Mouse (Mus musculus) mouse trophoblast stem cell (cell line): ENCODE measurements around the gene Med15.

Source experiments
- in situ Hi-C, 2 experiments: fragments of 300-500 bp; cut with MseI, MboI; formaldehyde crosslinking; loops; 2 replicates in 1 of 2; 3 replicates in 1 of 2; pipeline ENCODE4 v1.15.1; 2025

The Med15 gene

GRCm38 (mm10) chr16:17650711-17651110, 82.0 kb downstream of the Med15 start:
- in situ Hi-C loops, result no loop called here

DNA sequence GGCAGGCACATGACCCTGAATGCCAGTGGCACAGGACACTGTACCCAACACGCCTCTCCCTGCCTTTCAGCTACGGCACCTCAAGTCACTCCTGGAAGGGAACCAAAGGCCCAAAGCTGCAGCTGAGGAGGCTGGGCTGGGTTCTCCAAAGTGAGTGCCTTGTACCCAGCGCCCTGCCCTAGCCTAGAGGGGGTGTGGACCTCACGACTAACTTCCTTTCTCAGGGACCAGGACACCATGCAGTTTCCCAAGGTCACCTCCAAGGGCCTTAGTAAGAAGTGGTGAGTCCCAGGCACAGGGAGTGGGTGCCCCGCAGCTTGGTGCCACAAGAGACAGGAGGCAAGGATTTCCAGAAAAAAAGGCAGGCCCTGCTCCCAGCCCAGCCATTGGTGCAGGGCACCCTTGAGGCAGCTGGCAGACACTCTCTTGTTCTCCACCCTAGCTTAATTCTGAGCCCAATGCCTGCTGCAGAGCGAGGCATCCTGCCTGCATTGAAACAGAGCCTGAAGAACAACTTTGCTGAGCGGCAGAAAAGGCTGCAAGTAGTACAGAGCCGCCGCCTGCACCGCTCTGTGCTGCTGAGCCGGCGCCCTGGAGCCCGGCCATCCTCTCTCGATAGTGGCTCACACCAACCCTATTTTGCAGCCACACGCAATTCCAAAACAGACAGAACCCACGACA, 82.6 kb downstream of the Med15 start:
- in situ Hi-C loops, result no loop called here

GRCm38 (mm10) chr16:17647566-17648340, 84.9 kb downstream of the Med15 start:
- in situ Hi-C loops, result no loop called here

DNA sequence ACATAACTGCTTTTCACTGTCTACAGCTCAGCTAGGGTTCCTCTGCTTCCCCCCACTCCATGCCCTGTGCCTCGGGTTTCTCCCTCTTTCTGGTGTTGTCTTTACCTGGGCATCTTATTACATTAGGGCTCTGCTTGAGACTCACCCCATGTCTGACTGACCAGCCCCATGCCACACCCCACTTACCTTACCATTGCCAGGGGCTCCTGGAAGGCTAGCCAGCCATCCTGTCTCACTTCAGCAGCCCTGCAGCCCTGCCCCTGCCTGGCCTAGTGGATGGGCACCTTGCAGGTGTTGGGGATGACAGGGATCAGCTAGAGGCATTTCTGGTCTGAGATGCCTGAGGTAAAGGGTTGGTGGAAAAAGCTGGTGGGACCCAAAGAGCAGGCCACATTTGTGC, 85.5 kb downstream of the Med15 start:
- in situ Hi-C loops, result no loop called here

GRCm38 (mm10) chr16:17646310-17647114, 86.2 kb downstream of the Med15 start, which contains the start of gene Ccdc74a:
TSS of gene Ccdc74a (plus strand) at chr16:17646470.
- in situ Hi-C loops, result no loop called here

GRCm38 (mm10) chr16:17643437-17643990, 89.2 kb downstream of the Med15 start:
- in situ Hi-C loops, result no loop called here

DNA sequence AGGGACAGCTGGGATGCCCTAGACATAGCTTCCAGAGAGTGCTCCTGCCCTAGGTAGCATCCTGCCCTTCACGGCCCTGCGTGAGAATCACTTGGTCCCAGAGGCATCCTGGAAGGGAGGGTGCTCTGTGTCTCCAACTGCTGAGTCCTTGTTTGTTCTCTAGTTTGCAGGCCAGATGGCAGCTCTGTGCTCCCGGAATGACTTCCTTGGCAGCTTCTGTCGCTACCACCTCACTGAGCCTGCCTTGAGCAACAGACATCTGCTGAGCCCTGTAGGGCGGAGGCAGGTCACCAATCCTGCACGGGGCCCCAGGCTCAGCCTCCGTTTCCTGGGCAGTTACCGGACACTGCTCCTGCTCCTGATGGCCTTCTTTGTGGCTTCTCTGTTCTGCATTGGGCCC, 90.4 kb downstream of the Med15 start:
- in situ Hi-C loops, result no loop called here

DNA sequence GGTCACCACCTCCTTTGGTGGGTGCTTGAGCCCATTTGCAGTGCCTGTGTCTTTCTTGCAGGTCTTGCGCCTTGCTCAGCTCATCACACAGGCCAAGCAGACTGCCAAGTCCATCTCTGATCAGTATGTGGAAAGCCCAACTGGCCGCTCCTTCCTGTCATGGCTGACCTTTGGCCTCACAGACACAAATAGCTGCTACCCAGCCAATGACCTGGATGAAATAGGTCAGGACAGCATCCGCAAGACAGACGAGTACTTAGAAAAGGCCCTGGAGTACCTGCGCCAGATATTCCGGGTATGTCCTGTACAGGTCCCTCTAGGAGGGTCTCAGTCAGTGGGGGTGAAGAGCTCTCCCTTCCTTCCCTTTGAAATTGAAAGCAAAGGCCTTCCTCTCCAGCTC, 91.4 kb downstream of the Med15 start:
- in situ Hi-C loops, result no loop called here

GRCm38 (mm10) chr16:17640706-17641105, 92.0 kb downstream of the Med15 start:
- in situ Hi-C loops, result no loop called here

- in situ Hi-C loops, result no loop called here
Observed at GRCm38 (mm10) chr16:17639951-17640350, 92.7 kb downstream of the Med15 start.

DNA sequence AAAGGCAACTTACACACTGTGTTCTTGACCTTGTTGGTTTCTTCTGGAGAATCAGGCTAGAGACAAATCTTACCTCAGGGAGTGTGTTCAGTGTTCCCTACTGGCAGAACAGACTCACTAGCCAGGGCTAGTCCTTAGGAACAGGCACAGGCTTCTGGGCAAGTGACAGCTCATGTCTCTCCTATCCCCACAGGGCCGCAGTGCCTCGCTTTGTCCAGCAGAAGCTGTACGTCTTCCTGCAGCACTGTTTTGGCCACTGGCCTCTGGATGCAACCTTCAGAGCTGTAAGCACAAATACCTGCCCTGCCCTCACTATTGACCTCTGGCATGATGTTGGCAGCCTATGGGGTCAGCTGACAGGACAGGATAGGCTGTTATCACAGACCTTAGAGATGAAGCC, 93.6 kb downstream of the Med15 start:
- in situ Hi-C loops, result no loop called here

- in situ Hi-C loops, result no loop called here
Observed at GRCm38 (mm10) chr16:17638036-17638628, 94.6 kb downstream of the Med15 start.

DNA sequence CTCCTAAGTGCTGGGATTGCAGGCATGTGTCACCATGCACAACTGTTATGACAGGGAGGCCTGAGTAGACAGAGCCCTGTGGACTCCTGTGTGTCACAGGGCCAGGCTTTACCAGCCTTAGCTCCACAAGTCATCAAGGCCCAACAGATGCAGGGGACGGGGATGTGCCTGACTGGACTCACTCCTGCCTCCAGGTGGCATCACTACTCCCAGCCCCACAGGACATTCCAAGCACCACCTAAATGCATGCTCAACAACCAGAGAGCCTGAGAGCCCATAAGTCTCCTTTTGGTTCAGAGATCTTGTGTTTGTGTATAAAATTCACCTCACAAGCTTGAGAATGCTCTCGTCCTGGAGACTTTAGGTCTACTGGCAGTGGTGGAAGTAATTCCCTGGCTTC, 95.1 kb downstream of the Med15 start:
- in situ Hi-C loops, result no loop called here

GRCm38 (mm10) chr16:17636904-17637303, 95.8 kb downstream of the Med15 start:
- in situ Hi-C loops, result no loop called here

GRCm38 (mm10) chr16:17633481-17634181, 99.1 kb downstream of the Med15 start:
- in situ Hi-C loops, result no loop called here

- in situ Hi-C loops, result no loop called here
Observed at GRCm38 (mm10) chr16:17632580-17632979, 100.1 kb downstream of the Med15 start.

DNA sequence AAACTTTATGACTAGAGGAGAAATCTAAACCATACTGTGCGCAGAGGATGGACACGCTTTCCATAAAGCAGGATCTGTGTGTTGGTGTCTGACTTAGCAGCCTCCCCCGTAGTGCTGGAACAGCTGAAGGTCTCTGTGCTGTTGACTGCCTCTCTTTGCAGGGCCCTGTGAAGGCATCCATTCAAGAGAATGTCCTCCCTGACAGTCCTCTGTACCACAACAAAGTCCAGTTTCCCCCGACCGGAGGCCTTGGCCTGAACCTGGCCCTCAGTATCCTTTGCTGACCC, 106.5 kb downstream of the Med15 start:
- in situ Hi-C loops, result no loop called here

DNA sequence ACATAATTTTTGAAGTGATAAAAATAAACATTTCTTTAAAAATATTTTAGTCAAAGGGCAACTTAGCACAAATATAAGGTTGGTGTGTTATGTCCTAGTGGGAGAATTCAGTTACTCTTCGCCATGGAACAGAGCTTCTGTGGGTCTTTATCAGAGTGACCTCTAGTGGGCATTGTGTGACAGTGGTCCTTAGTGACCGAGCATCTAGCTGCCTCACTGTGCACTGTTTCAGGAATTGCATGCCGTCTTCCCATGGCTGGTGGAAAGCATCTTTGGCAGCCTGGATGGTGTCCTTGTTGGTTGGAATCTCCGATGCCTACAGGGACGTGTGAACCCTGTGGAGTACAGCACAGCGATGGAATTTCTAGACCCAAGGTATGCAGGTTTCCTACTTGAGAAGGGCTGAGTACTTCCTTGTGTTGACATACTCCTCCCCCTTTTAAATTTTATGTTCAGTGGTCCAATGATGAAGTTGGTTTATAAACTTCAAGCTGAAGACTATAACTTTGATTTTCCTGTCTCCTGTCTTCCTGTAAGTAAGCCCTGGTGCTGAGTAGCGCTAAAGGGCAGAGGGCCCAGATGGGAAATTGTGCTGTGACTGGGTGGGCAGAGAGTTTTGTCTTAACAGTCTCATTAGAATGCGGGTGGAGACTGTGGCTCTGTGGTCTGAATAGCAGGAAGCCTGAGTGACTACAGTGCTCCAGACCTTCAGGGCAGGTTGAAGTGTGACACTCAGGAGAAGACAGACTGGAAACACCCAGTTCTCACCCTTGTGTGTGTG, 107.0 kb downstream of the Med15 start:
- in situ Hi-C loops, result no loop called here

GRCm38 (mm10) chr16:17621936-17622335, 110.8 kb downstream of the Med15 start:
- in situ Hi-C loops, result no loop called here
